Mouse (Mus musculus) embryonic facial prominence, embryonic 11.5 days (tissue): ENCODE results near the gene Zfp593. TPM values are rescaled to one million over a fixed set of nuclear protein-coding genes. Genes with fewer than 3 reads are reported as not detected.

ENCODE experiments used
- ATAC-seq: fragments of 200-750 bp; cut with Nextera tagmentation; replicated peaks from 2 replicates; pipeline ENCODE4 v1.8.0; 2017; ENCODE audit warnings: low read depth; ENCODE audit not compliant: insufficient number of reproducible peaks, low FRiP score, low TSS enrichment
- DNase-seq: peaks from one replicate; pipeline ENCODE4 v3.0.0-alpha.2; 2015; ENCODE audit warnings: low spot score
- H3K27ac ChIP-seq: fragments of 300-500 bp; sonication (generic); replicated peaks from 2 replicates; pipeline ENCODE4 v1.5.1; 2014; ENCODE audit warnings: mild to moderate bottlenecking, low read depth, low read length, control low read depth
- H3K27me3 ChIP-seq: fragments of 300-500 bp; sonication (generic); 2 replicates; pipeline ENCODE4 v1.6.1; 2014; ENCODE audit warnings: mild to moderate bottlenecking, low read length, moderate library complexity, mixed read lengths; ENCODE audit not compliant: control insufficient read depth, insufficient read depth
- H3K36me3 ChIP-seq: fragments of 300-500 bp; sonication (generic); replicated peaks from 2 replicates; pipeline ENCODE4 v1.6.1; 2014; ENCODE audit warnings: low read depth, mild to moderate bottlenecking, low read length, moderate library complexity, mixed read lengths; ENCODE audit not compliant: control insufficient read depth, insufficient read depth
- H3K4me1 ChIP-seq: fragments of 300-500 bp; sonication (generic); 2 replicates; pipeline ENCODE4 v1.6.1; 2014; ENCODE audit warnings: low read length, mixed read lengths; ENCODE audit not compliant: control insufficient read depth, insufficient read depth
- H3K4me2 ChIP-seq: fragments of 300-500 bp; sonication (generic); 2 replicates; pipeline ENCODE4 v1.6.1; 2014; ENCODE audit warnings: low read depth, mild to moderate bottlenecking, control low read depth, low read length, moderate library complexity
- H3K4me3 ChIP-seq: fragments of 300-500 bp; sonication (generic); 2 replicates; pipeline ENCODE4 v1.5.1; 2014; ENCODE audit warnings: low read depth, low read length, control low read depth
- H3K9ac ChIP-seq: fragments of 300-500 bp; sonication (generic); replicated peaks from 2 replicates; pipeline ENCODE4 v1.6.1; 2014; ENCODE audit warnings: mild to moderate bottlenecking, control low read depth, low read length
- H3K9me3 ChIP-seq: fragments of 300-500 bp; sonication (generic); replicated peaks from 2 replicates; pipeline ENCODE4 v1.6.1; 2016; ENCODE audit warnings: mild to moderate bottlenecking, low read length, inconsistent platforms, mixed read lengths; ENCODE audit not compliant: control insufficient read depth
- WGBS: fragments of 180-500 bp; shearing (Covaris S2); extraction: QIAGEN DNeasy Blood & Tissue Kit; methylation state at CpG from one replicate; pipeline ENCODE4 v1.1.7; 2014; 5-methylcytosine and 5-hydroxymethylcytosine counted together
- polyA plus RNA-seq: library from polyadenylated mRNA; unstranded; fragments of >200 nt; fragmentation: Nextera tagmentation; extraction: Ambion mirVana; gene quantifications from 2 replicates; pipeline ENCODE4 v1.2.1, GENCODE M21; 2014

The Zfp593 gene
- polyA plus RNA-seq, 1 experiment from 2014 or later, result 16.5 TPM

- Histone ChIP-seq H3K36me3 (no peaks in the 10 kb centered on the region), H3K27me3 (peaks cover 31% of the 10 kb centered on the region), H3K9ac (peak within 1 kb of the TSS; percentile 33), H3K9me3 (no peaks in the 10 kb centered on the region), H3K4me1 (peaks cover 22% of the 10 kb centered on the region), H3K27ac (no peak within 1 kb of the TSS), H3K4me2 (peak within 1 kb of the TSS; percentile 95), H3K4me3 (peak within 1 kb of the TSS; percentile 50)
- peak; percentile 62 for DNase-seq
- no peak for ATAC-seq
- WGBS, result under 1% methylated on average over 13 of the region's 13 CpGs
Measured at GRCm38 (mm10) chr4:134253722-134254324, 8.4 kb upstream of the Zfp593 start, which contains the start of gene Grrp1. TSS of gene Grrp1 (minus strand) at chr4:134254106.

- Histone ChIP-seq H3K9me3 (no peaks in the 10 kb centered on the region), H3K4me1 (peaks cover 22% of the 10 kb centered on the region), H3K4me3 (peak overlapping the region; percentile 50), H3K27me3 (peaks cover 31% of the 10 kb centered on the region), H3K27ac (no peak overlapping the region), H3K36me3 (no peaks in the 10 kb centered on the region), H3K4me2 (peak overlapping the region; percentile 95), H3K9ac (peak overlapping the region; percentile 33)
- WGBS, result 6% methylated on average over 15 of the region's 15 CpGs
- DNase-seq, result no peak
- ATAC-seq, result no peak
Measured at GRCm38 (mm10) chr4:134252911-134253721, 7.7 kb upstream of the Zfp593 start.

GRCm38 (mm10) chr4:134252131-134252910 lies 6.9 kb upstream of the Zfp593 start:
- no peak overlapping the region for H3K27ac ChIP-seq
- peak; percentile 36 for DNase-seq
- no peaks in the 10 kb centered on the region for H3K9me3 ChIP-seq
- H3K27me3 ChIP-seq, result peaks cover 35% of the 10 kb centered on the region
- H3K36me3 ChIP-seq, result no peaks in the 10 kb centered on the region
- ATAC-seq, result no peak
- 4% methylated on average over 22 of the region's 22 CpGs for WGBS
- H3K4me2 ChIP-seq, result peak overlapping the region; percentile 95
- peak overlapping the region; percentile 75 for H3K9ac ChIP-seq
- peak overlapping the region; percentile 50 for H3K4me3 ChIP-seq
- peaks cover 22% of the 10 kb centered on the region for H3K4me1 ChIP-seq

GRCm38 (mm10) chr4:134251241-134252130 lies 6.1 kb upstream of the Zfp593 start:
- H3K4me2 ChIP-seq, result peak overlapping the region; percentile 95
- WGBS, result under 1% methylated on average over 77 of the region's 91 CpGs
- no peaks in the 10 kb centered on the region for H3K36me3 ChIP-seq
- H3K4me1 ChIP-seq, result peaks cover 15% of the 10 kb centered on the region
- H3K9ac ChIP-seq, result peak overlapping the region; percentile 75
- H3K4me3 ChIP-seq, result peak overlapping the region; percentile 50
- DNase-seq, result peak; percentile 63
- H3K27ac ChIP-seq, result no peak overlapping the region
- no peaks in the 10 kb centered on the region for H3K9me3 ChIP-seq
- ATAC-seq, result no peak
- peaks cover 35% of the 10 kb centered on the region for H3K27me3 ChIP-seq

GRCm38 (mm10) chr4:134250930-134251240 lies 5.5 kb upstream of the Zfp593 start:
- no peak overlapping the region for H3K27ac ChIP-seq
- H3K4me1 ChIP-seq, result peaks cover 10% of the 10 kb centered on the region
- H3K9me3 ChIP-seq, result no peaks in the 10 kb centered on the region
- no peak for ATAC-seq
- peak overlapping the region; percentile 50 for H3K4me3 ChIP-seq
- peaks cover 35% of the 10 kb centered on the region for H3K27me3 ChIP-seq
- H3K9ac ChIP-seq, result peak overlapping the region; percentile 75
- DNase-seq, result no peak
- H3K4me2 ChIP-seq, result peak overlapping the region; percentile 95
- 8% methylated on average over 10 of the region's 10 CpGs for WGBS
- no peaks in the 10 kb centered on the region for H3K36me3 ChIP-seq

GRCm38 (mm10) chr4:134250116-134250929 lies 4.9 kb upstream of the Zfp593 start:
- Histone ChIP-seq H3K4me2 (peak overlapping the region; percentile 95), H3K9ac (no peak overlapping the region), H3K4me3 (peak overlapping the region; percentile 27), H3K4me1 (peaks cover 10% of the 10 kb centered on the region), H3K27me3 (peaks cover 35% of the 10 kb centered on the region), H3K27ac (no peak overlapping the region), H3K9me3 (no peaks in the 10 kb centered on the region), H3K36me3 (no peaks in the 10 kb centered on the region)
- DNase-seq, result peak; percentile 22
- WGBS, result 5% methylated on average over 27 of the region's 27 CpGs
- ATAC-seq, result no peak

- Histone ChIP-seq H3K4me2 (peak overlapping the region; percentile 68), H3K9ac (no peak overlapping the region), H3K9me3 (no peaks in the 10 kb centered on the region), H3K27me3 (peaks cover 35% of the 10 kb centered on the region), H3K36me3 (no peaks in the 10 kb centered on the region), H3K4me1 (peaks cover 8% of the 10 kb centered on the region), H3K27ac (no peak overlapping the region), H3K4me3 (peak overlapping the region; percentile 27)
- peak; percentile 86 for DNase-seq
- 0 out of 2 replicates have a peak, but pooled peaks have one; percentile 35 for ATAC-seq
- under 1% methylated on average over 30 of the region's 30 CpGs for WGBS
Measured at GRCm38 (mm10) chr4:134249651-134250050, 4.3 kb upstream of the Zfp593 start.
